Mouse (Mus musculus) CH12.LX (cell line): ENCODE results near the gene Slc28a1. TPM values are rescaled to one million over a fixed set of nuclear protein-coding genes. Genes with fewer than 3 reads are reported as not detected.

Experiments
- DNase-seq: peaks from one replicate; pipeline ENCODE4 v3.0.0-alpha.2; 2013; ENCODE audit errors: extremely low read depth
- H3K27ac ChIP-seq: 2 replicates; pipeline ENCODE4 v1.5.1; 2012; ENCODE audit warnings: low read depth, mild to moderate bottlenecking, control low read depth, moderate library complexity; ENCODE audit not compliant: insufficient read depth
- H3K27me3 ChIP-seq: replicated peaks from 2 replicates; pipeline ENCODE3; 2012; ENCODE audit warnings: inconsistent platforms
- H3K36me3 ChIP-seq, 2 experiments: replicated peaks in 1 of 2; 2 replicates each; pipeline versions ENCODE3 to v1.6.1; 2012; ENCODE audit warnings: inconsistent platforms in 1 of 2, low read length in 1 of 2, mild to moderate bottlenecking in 1 of 2, mixed read lengths in 1 of 2, moderate library complexity in 1 of 2; ENCODE audit not compliant: control insufficient read depth in 1 of 2, insufficient read depth in 1 of 2
- H3K4me1 ChIP-seq, 2 experiments: 2 replicates each; pipeline ENCODE4 v1.6.1; 2012; ENCODE audit warnings: inconsistent platforms in 1 of 2, moderate library complexity in 1 of 2; ENCODE audit not compliant: insufficient read depth in 2 of 2, control insufficient read depth in 1 of 2
- H3K4me2 ChIP-seq: 2 replicates; pipeline ENCODE4 v1.6.1; 2012; ENCODE audit warnings: low read depth, mild to moderate bottlenecking, control low read depth; ENCODE audit not compliant: poor library complexity, insufficient read depth, severe bottlenecking
- H3K4me3 ChIP-seq, 3 experiments: fragments of 150-350 bp in 1 of 3; sonication (generic) in 1 of 3; replicated peaks in 1 of 3; 2 replicates each; pipeline versions ENCODE3 to v1.5.1; 2011 to 2012; ENCODE audit warnings: low read depth in 2 of 3, low read length in 2 of 3, mild to moderate bottlenecking in 2 of 3, moderate library complexity in 2 of 3, control low read depth in 1 of 3, improper control_type of control experiment in 1 of 3, inconsistent platforms in 1 of 3, mixed read lengths in 1 of 3; ENCODE audit not compliant: poor library complexity in 1 of 3
- H3K79me2 ChIP-seq: replicated peaks from 2 replicates; pipeline ENCODE4 v1.6.1; 2012; ENCODE audit warnings: mild to moderate bottlenecking, moderate library complexity; ENCODE audit not compliant: control insufficient read depth, poor library complexity, insufficient read depth, severe bottlenecking; ENCODE audit errors: extremely low read depth
- H3K9ac ChIP-seq: 2 replicates; pipeline ENCODE4 v1.6.1; 2012; ENCODE audit warnings: low read depth, mild to moderate bottlenecking, control low read depth, moderate library complexity; ENCODE audit not compliant: insufficient read depth
- H3K9me3 ChIP-seq: replicated peaks from 2 replicates; pipeline ENCODE3; 2012; ENCODE audit warnings: low read length, inconsistent platforms, mixed read lengths
- BHLHE40 ChIP-seq: IDR thresholded peaks from 2 replicates; pipeline ENCODE4 v1.6.1; 2011; ENCODE audit warnings: mild to moderate bottlenecking, low read depth, low read length, improper control_type of control experiment
- CHD1 ChIP-seq: IDR thresholded peaks from 2 replicates; pipeline ENCODE4 v1.6.1; 2012; ENCODE audit warnings: low read depth, low read length, improper control_type of control experiment, inconsistent platforms
- CHD2 ChIP-seq: IDR thresholded peaks from 2 replicates; pipeline ENCODE4 v1.6.1; 2011; ENCODE audit warnings: low read length, improper control_type of control experiment
- ETS1 ChIP-seq: conservative IDR thresholded peaks from 2 replicates; pipeline ENCODE4 v1.6.1; 2012; ENCODE audit warnings: low read depth, mild to moderate bottlenecking, inconsistent platforms, low read length, improper control_type of control experiment, moderate library complexity
- GABPA ChIP-seq: IDR thresholded peaks from 2 replicates; pipeline ENCODE4 v1.6.1; 2012; ENCODE audit warnings: low read depth, low read length, improper control_type of control experiment, inconsistent platforms; ENCODE audit not compliant: insufficient replicate concordance
- HCFC1 ChIP-seq: IDR thresholded peaks from 2 replicates; pipeline ENCODE4 v1.6.1; 2012; ENCODE audit warnings: low read depth, mild to moderate bottlenecking, inconsistent platforms, low read length, improper control_type of control experiment
- IRF4 ChIP-seq: IDR thresholded peaks from 2 replicates; pipeline ENCODE4 v1.6.1; 2014; ENCODE audit warnings: low read depth, mild to moderate bottlenecking, inconsistent platforms, low read length, improper control_type of control experiment
- JUND ChIP-seq: conservative IDR thresholded peaks from 2 replicates; pipeline ENCODE4 v1.6.1; 2011; ENCODE audit warnings: low read depth, low read length, improper control_type of control experiment
- KAT2A ChIP-seq: IDR thresholded peaks from 2 replicates; pipeline ENCODE4 v1.6.1; 2012; ENCODE audit warnings: low read length, improper control_type of control experiment, inconsistent platforms; ENCODE audit not compliant: insufficient replicate concordance
- MAFK ChIP-seq: IDR thresholded peaks from 2 replicates; pipeline ENCODE4 v1.6.1; 2011; ENCODE audit warnings: low read length, improper control_type of control experiment; ENCODE audit not compliant: insufficient replicate concordance
- MAX ChIP-seq: IDR thresholded peaks from 2 replicates; pipeline ENCODE4 v1.6.1; 2011; ENCODE audit warnings: low read length, improper control_type of control experiment
- MAZ ChIP-seq: IDR thresholded peaks from 2 replicates; pipeline ENCODE4 v1.6.1; 2012; ENCODE audit warnings: low read depth, mild to moderate bottlenecking, inconsistent platforms, low read length, improper control_type of control experiment, moderate library complexity
- MEF2A ChIP-seq: IDR thresholded peaks from 2 replicates; pipeline ENCODE4 v1.6.1; 2014; ENCODE audit warnings: low read depth, mild to moderate bottlenecking, inconsistent platforms, low read length, improper control_type of control experiment, borderline replicate concordance
- MXI1 ChIP-seq: IDR thresholded peaks from 2 replicates; pipeline ENCODE4 v1.6.1; 2011; ENCODE audit warnings: mild to moderate bottlenecking, low read depth, low read length, improper control_type of control experiment
- MYC ChIP-seq: IDR thresholded peaks from 2 replicates; pipeline ENCODE4 v1.6.1; 2011; ENCODE audit warnings: low read depth, mild to moderate bottlenecking, improper control_type of control experiment, low read length
- NELFE ChIP-seq: IDR thresholded peaks from 2 replicates; pipeline ENCODE4 v1.6.1; 2011; ENCODE audit warnings: low read depth, low read length, improper control_type of control experiment
- PAX5 ChIP-seq: IDR thresholded peaks from 2 replicates; pipeline ENCODE4 v1.6.1; 2012; ENCODE audit warnings: low read length, inconsistent platforms, mixed read lengths
- POLR2A ChIP-seq: IDR thresholded peaks from 2 replicates; pipeline ENCODE4 v1.6.1; 2011; ENCODE audit warnings: low read depth, mild to moderate bottlenecking, improper control_type of control experiment, low read length
- RCOR1 ChIP-seq: conservative IDR thresholded peaks from 2 replicates; pipeline ENCODE4 v1.6.1; 2012; ENCODE audit warnings: low read depth, mild to moderate bottlenecking, inconsistent platforms, low read length, improper control_type of control experiment
- SIN3A ChIP-seq: IDR thresholded peaks from 2 replicates; pipeline ENCODE4 v1.6.1; 2012; ENCODE audit warnings: low read length, improper control_type of control experiment, inconsistent platforms
- SMC3 ChIP-seq: IDR thresholded peaks from 2 replicates; pipeline ENCODE4 v1.6.1; 2011; ENCODE audit warnings: low read depth, low read length, improper control_type of control experiment
- TBP ChIP-seq: conservative IDR thresholded peaks from 2 replicates; pipeline ENCODE4 v1.6.1; 2011; ENCODE audit warnings: low read depth, low read length, improper control_type of control experiment
- TCF12 ChIP-seq: IDR thresholded peaks from 2 replicates; pipeline ENCODE4 v1.6.1; 2014; ENCODE audit warnings: low read depth, mild to moderate bottlenecking, inconsistent platforms, low read length, improper control_type of control experiment
- UBTF ChIP-seq: IDR thresholded peaks from 2 replicates; pipeline ENCODE4 v1.6.1; 2012; ENCODE audit warnings: low read depth, mild to moderate bottlenecking, inconsistent platforms, low read length, improper control_type of control experiment, moderate library complexity
- USF2 ChIP-seq: conservative IDR thresholded peaks from 2 replicates; pipeline ENCODE4 v1.6.1; 2011; ENCODE audit warnings: low read depth, low read length, improper control_type of control experiment
- ZC3H11A ChIP-seq: IDR thresholded peaks from 2 replicates; pipeline ENCODE4 v1.6.1; 2012; ENCODE audit warnings: low read depth, mild to moderate bottlenecking, inconsistent platforms, low read length, improper control_type of control experiment
- ZKSCAN1 ChIP-seq: IDR thresholded peaks from 2 replicates; pipeline ENCODE4 v1.6.1; 2012; ENCODE audit warnings: low read depth, inconsistent platforms, low read length, improper control_type of control experiment, borderline replicate concordance
- ZMIZ1 ChIP-seq: IDR thresholded peaks from 2 replicates; pipeline ENCODE4 v1.6.1; 2012; ENCODE audit warnings: low read depth, mild to moderate bottlenecking, inconsistent platforms, low read length, improper control_type of control experiment
- dilution Hi-C: fragments of 300-500 bp; cut with MboI; formaldehyde crosslinking; loops from 2 replicates; pipeline ENCODE4 v1.14.3; 2020; ENCODE audit warnings: low sequenced_read_pairs; ENCODE audit not compliant: extremely low pct_unique_long_range_greater_than_20kb, extremely low pct_ligation_motif_present
- in situ Hi-C: fragments of 300-500 bp; cut with MboI; formaldehyde crosslinking; loops from 3 replicates; pipeline ENCODE4 v1.14.3; 2019; ENCODE audit warnings: low sequenced_read_pairs, low pct_ligation_motif_present, low pct_unique_long_range_greater_than_20kb, mixed read lengths
- polyA plus RNA-seq: library from polyadenylated mRNA; unstranded; fragments of >175 nt; gene quantifications from 2 replicates; pipeline ENCODE4 v1.2.1, GENCODE M21; 2012; ENCODE audit warnings: low read depth; ENCODE audit not compliant: insufficient read length
- total RNA-seq, 2 experiments: library from RNA; depleted of rRNA; stranded (reverse); fragments of 300-350 nt in 1 of 2; fragments of >200 nt in 1 of 2; gene quantifications; 2 replicates each; pipeline ENCODE4 v1.2.3; 2012 to 2014

The Slc28a1 gene
- total and polyA plus RNA-seq, 3 experiments, result 0.04 to 0.13 TPM; not detected in 1

GRCm38 (mm10) chr7:81102854-81103253 is 11.7 kb upstream of the Slc28a1 start:
- no peak for DNase-seq
- TF ChIP-seq UBTF, result no peak
- no peak for TF ChIP-seq BHLHE40
- no peak for TF ChIP-seq TCF12
- TF ChIP-seq SMC3, result no peak
- TF ChIP-seq PAX5, result no peak
- TF ChIP-seq TBP, result no peak
- no peak for TF ChIP-seq HCFC1
- no peak for TF ChIP-seq MEF2A
- no peak for TF ChIP-seq GABPA
- no peak for TF ChIP-seq MAX
- no peak for TF ChIP-seq CHD2
- TF ChIP-seq KAT2A, result no peak
- TF ChIP-seq IRF4, result no peak
- TF ChIP-seq JUND, result no peak
- no peak for TF ChIP-seq MAZ
- TF ChIP-seq ZKSCAN1, result no peak
- TF ChIP-seq MXI1, result no peak
- TF ChIP-seq ZMIZ1, result no peak
- TF ChIP-seq NELFE, result no peak
- TF ChIP-seq MYC, result no peak
- Histone ChIP-seq H3K36me3 (no peaks in the 10 kb centered on the region), H3K4me3 (no peak overlapping the region), H3K4me2 (no peak overlapping the region), H3K9me3 (no peaks in the 10 kb centered on the region), H3K9ac (no peak overlapping the region), H3K79me2 (no peaks in the 10 kb centered on the region), H3K27ac (no peak overlapping the region), H3K27me3 (no peaks in the 10 kb centered on the region), H3K4me1 (peaks cover 9 to 18% of the 10 kb centered on the region in 2 experiments)
- dilution Hi-C loops, result no loop called here
- in situ Hi-C loops, result no loop called here

- H3K79me2 ChIP-seq, result no peaks in the 10 kb centered on the region
- peaks cover 6 to 24% of the 10 kb centered on the region in 2 experiments for H3K4me1 ChIP-seq
- in situ Hi-C loops, result no loop called here
- DNase-seq, result no peak
- no peaks in the 10 kb centered on the region for H3K27me3 ChIP-seq
- no peak overlapping the region for H3K27ac ChIP-seq
- dilution Hi-C loops, result no loop called here
- no peaks in the 10 kb centered on the region for H3K36me3 ChIP-seq
- no peak overlapping the region for H3K9ac ChIP-seq
- TF ChIP-seq BHLHE40, result no peak
- TF ChIP-seq IRF4, result no peak
- no peak for TF ChIP-seq USF2
- TF ChIP-seq MEF2A, result no peak
- TF ChIP-seq MAFK, result no peak
- TF ChIP-seq SIN3A, result no peak
- no peak for TF ChIP-seq POLR2A
- TF ChIP-seq CHD2, result no peak
- no peak for TF ChIP-seq GABPA
- no peak for TF ChIP-seq ZC3H11A
- no peak for TF ChIP-seq MAZ
- TF ChIP-seq RCOR1, result no peak
- TF ChIP-seq ZKSCAN1, result no peak
- TF ChIP-seq ETS1, result no peak
- TF ChIP-seq CHD1, result no peak
- no peak for TF ChIP-seq MAX
- no peaks in the 10 kb centered on the region for H3K9me3 ChIP-seq
- H3K4me3 ChIP-seq, result no peak overlapping the region
- no peak overlapping the region for H3K4me2 ChIP-seq
Observed at GRCm38 (mm10) chr7:81105525-81105924, 9.1 kb upstream of the Slc28a1 start.
